Mouse (Mus musculus): ENCODE measurements around the gene Tekt5. TPM values are rescaled to one million over a fixed set of nuclear protein-coding genes. Genes with fewer than 3 reads are reported as not detected.

Tekt5 gene
- total and polyA plus RNA-seq, 2 experiments from 2014 or later = 0.45 TPM; not detected in 1

DNA sequence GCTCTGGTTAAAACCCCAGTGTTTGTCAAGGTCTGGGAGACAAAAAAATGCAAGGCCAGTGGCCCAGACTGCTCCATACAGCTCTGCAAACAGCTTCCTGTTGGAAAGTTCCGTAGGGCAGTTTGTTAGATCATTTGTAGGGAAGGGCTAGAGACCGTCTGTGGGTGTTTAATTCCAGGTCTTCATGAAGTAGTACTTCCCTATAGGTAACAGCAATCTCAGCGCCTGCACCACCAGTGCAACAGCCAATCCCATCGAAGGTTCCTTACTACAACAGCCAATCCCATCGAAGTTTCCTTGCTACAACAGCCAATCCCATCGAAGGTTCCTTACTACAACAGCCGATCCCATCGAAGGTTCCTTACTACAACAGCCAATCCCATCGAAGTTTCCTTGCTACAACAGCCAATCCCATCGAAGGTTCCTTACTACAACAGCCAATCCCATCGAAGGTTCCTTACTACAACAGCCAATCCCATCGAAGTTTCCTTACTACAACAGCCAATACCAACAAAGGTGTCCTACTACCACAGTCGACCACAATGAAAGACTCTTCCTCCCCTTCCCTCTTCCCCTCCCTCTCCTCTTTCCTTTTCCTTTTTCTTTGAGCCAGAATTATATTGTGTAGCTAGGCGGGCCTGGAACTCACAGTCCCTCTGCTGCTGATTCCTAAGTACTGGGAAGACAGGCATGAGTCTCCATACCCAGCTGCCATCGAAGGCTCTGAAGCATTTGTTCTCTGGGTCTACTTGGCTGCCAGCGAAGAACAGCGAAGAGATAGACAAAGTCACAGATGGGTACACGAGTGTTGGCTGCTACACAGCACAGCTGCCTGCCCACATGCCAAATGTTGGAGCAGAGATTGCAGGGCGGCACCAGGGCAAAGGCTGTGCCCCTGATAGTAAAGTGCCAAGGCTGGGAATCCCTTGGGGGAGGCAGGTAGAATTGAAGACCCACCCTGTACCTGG is 58.6 kb downstream of the Tekt5 start:
- H3K9ac ChIP-seq (replicated peaks; ENCODE audit: low read depth, low read length) = no peak overlapping the region
- TF ChIP-seq CTCF (IDR thresholded peaks at IDR 0.05; ENCODE audit: low read depth) (no peak), EP300 (IDR thresholded peaks at IDR 0.05; ENCODE audit: low read depth) (no peak)
- 77% methylated on average over 19 of the region's 19 CpGs for WGBS
- no peaks in the 10 kb centered on the region for H3K4me1 ChIP-seq (ENCODE audit: control insufficient read depth, insufficient read depth)
- peak overlapping the region; percentile 77 for H3K27ac ChIP-seq (ENCODE audit: low read depth)
- ATAC-seq (ENCODE audit: insufficient read depth, low read depth) (no peak), DNase-seq (ENCODE audit: low spot score) (no peak)
- no peaks in the 10 kb centered on the region for H3K9me3 ChIP-seq (replicated peaks; ENCODE audit: control insufficient read depth, low read length)
- no peaks in the 10 kb centered on the region for H3K36me3 ChIP-seq (replicated peaks; ENCODE audit: control insufficient read depth, insufficient read depth, low read length)
- H3K4me2 ChIP-seq (ENCODE audit: low read depth, low read length) = no peak overlapping the region
- no peaks in the 10 kb centered on the region for H3K27me3 ChIP-seq (ENCODE audit: control insufficient read depth, insufficient read depth, low read length)
- no peak overlapping the region for H3K4me3 ChIP-seq (ENCODE audit: low read depth, low read length)

DNA sequence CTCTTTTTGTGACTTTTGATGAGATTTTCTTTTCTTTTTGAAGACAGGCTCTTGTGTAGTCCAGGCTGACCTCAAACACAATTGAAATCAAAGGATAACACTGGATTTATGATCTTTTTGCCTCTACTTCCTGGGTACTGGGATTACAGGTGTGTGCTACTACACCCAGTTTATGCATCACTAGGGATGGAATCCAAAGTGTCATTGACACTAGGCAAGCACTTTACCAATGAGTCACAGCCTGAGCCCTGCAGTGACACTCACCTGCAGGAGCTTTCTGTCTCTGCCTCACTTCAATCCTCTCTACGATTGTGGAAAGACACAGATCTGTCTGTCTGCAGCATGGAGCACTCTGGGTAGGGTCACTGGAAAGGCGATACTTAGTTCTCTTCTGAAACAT is 59.3 kb downstream of the Tekt5 start:
- H3K27ac ChIP-seq (ENCODE audit: low read depth) = no peak overlapping the region
- no peak for TF ChIP-seq EP300 (IDR thresholded peaks at IDR 0.05; ENCODE audit: low read depth)
- 86% methylated on average over 2 of the region's 2 CpGs for WGBS

DNA sequence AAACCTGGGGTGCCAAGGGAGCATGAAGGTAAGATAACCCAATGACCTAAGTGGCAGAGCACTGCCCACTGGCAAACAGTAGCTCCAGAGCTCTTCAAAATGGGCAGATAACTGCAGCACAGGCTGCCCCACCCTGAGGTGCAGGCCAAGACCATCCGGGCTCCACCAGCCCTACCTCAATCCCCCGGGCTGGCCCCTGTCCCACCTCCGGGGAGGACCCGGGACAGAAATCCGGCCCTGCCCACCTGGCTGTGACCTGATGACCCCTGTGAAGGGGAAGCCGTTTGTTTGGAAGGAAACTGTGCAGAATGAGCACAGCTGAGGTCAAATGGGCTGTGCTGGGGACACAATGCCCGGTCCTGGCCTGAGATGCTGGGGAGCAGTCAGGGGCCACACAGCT is 62.6 kb downstream of the Tekt5 start:
- Histone ChIP-seq H3K9me3 (replicated peaks; ENCODE audit: control insufficient read depth, low read length) (no peaks in the 10 kb centered on the region), H3K4me2 (ENCODE audit: low read depth, low read length) (no peak overlapping the region), H3K27ac (ENCODE audit: low read depth) (no peak overlapping the region), H3K4me1 (ENCODE audit: control insufficient read depth, insufficient read depth) (no peaks in the 10 kb centered on the region), H3K4me3 (ENCODE audit: low read depth, low read length) (no peak overlapping the region), H3K9ac (replicated peaks; ENCODE audit: low read depth, low read length) (no peak overlapping the region), H3K36me3 (replicated peaks; ENCODE audit: control insufficient read depth, insufficient read depth, low read length) (no peaks in the 10 kb centered on the region), H3K27me3 (ENCODE audit: control insufficient read depth, insufficient read depth, low read length) (no peaks in the 10 kb centered on the region)
- no peak for ATAC-seq (ENCODE audit: insufficient read depth, low read depth)
- TF ChIP-seq CTCF (IDR thresholded peaks at IDR 0.05; ENCODE audit: low read depth) = no peak
- no peak for TF ChIP-seq EP300 (IDR thresholded peaks at IDR 0.05; ENCODE audit: low read depth)
- 59% methylated on average over 7 of the region's 7 CpGs for WGBS
- no peak for DNase-seq (ENCODE audit: low spot score)

More for the DNA sequence above, 59.3 kb downstream of the Tekt5 start:
- Histone ChIP-seq H3K4me2 (ENCODE audit: low read depth, low read length) (no peak overlapping the region), H3K27me3 (ENCODE audit: control insufficient read depth, insufficient read depth, low read length) (no peaks in the 10 kb centered on the region), H3K36me3 (replicated peaks; ENCODE audit: control insufficient read depth, insufficient read depth, low read length) (no peaks in the 10 kb centered on the region), H3K9me3 (replicated peaks; ENCODE audit: control insufficient read depth, low read length) (no peaks in the 10 kb centered on the region), H3K4me1 (ENCODE audit: control insufficient read depth, insufficient read depth) (no peaks in the 10 kb centered on the region), H3K4me3 (ENCODE audit: low read depth, low read length) (no peak overlapping the region), H3K9ac (replicated peaks; ENCODE audit: low read depth, low read length) (no peak overlapping the region)
- DNase-seq (ENCODE audit: low spot score) = no peak
- ATAC-seq (ENCODE audit: insufficient read depth, low read depth) = no peak

DNA sequence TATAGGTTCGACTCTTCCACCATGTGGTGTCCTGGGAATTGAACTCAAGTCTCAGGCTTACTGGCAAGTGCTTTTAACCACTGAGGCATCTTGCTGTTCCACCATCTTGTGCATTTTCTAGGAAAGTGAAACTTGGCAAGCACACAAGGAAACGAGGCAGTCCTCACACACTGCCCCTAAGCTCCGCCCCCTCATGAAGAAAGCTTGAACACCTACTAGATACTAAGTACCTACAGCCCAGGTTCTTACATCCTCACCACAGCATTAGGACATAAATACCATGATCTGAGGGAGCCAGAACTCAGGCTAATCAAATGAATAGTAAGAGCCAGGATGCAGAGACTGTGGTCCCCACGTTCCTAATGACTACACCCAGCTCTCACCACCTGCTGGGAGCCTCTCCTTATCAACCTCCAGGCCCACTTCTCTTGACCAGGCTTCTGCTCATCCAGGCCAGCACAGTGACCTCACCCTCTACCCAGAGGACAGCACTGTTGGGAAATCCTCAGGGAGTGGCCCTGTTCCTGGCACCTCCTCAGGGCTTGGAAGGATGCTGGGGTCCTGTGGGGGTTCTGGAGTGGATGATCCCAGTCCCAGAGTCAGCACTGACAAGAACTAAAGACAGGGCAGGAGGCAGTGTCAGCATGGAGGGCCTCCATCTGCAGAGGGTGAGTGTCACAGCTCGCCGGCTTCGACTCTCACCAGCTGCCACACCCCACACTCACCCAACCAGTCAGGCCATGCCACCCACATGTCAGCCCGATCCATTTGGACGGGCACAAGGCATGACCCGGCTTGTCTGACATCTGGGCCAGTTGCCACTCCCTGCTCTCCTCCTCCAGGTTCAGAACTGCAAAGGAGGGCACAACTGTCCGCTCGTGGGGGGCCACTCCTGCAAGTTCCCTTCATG is 64.4 kb downstream of the Tekt5 start:
- no peak overlapping the region for H3K9ac ChIP-seq (replicated peaks; ENCODE audit: low read depth, low read length)
- WGBS = 76% methylated on average over 12 of the region's 12 CpGs
- H3K4me1 ChIP-seq (ENCODE audit: control insufficient read depth, insufficient read depth) = no peaks in the 10 kb centered on the region
- ATAC-seq (ENCODE audit: insufficient read depth, low read depth) = no peak
- H3K4me2 ChIP-seq (ENCODE audit: low read depth, low read length) = no peak overlapping the region
- DNase-seq (ENCODE audit: low spot score) = no peak
- TF ChIP-seq CTCF (IDR thresholded peaks at IDR 0.05; ENCODE audit: low read depth) (no peak), EP300 (IDR thresholded peaks at IDR 0.05; ENCODE audit: low read depth) (no peak)
- H3K27me3 ChIP-seq (ENCODE audit: control insufficient read depth, insufficient read depth, low read length) = no peaks in the 10 kb centered on the region
- H3K36me3 ChIP-seq (replicated peaks; ENCODE audit: control insufficient read depth, insufficient read depth, low read length) = no peaks in the 10 kb centered on the region
- H3K9me3 ChIP-seq (replicated peaks; ENCODE audit: control insufficient read depth, low read length) = no peaks in the 10 kb centered on the region
- no peak overlapping the region for H3K4me3 ChIP-seq (ENCODE audit: low read depth, low read length)
- H3K27ac ChIP-seq (ENCODE audit: low read depth) = no peak overlapping the region

DNA sequence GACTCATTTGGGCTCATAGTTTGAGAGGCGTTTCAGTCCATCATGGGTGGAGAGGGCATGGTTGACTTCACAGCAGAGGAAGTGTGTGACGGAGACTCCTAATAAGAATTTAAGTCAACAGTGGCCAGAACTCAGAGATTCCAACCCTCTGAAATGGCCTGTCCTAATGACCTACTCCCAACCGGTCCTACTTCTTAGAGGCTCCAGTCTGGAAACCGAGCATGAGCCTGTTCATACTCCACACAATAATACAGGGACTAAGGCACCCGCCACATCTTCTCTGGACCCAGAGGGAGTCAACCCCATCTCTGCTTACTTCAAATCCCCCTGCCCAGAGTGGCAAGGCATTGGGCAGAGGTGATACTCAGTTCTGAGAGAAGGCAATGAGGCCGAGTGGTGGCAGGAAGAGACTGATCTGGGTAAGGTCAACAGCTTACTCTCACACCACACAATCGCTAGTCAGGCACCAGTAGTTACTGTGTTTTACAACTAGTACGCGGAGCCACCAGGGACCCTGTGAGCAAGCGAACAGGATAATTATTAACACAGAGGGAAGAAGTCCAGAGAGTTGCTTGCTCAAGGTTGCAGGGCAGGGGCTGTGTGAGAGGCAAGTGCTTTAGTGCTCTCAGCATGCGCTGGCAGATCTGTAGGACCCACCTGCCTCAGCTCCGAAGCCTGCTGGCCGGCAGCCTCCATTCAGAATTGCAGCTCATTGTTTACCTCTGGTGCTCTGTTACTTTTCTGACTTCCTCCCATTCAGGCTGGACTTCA is 67.5 kb downstream of the Tekt5 start:
- H3K27ac ChIP-seq (ENCODE audit: low read depth) = no peak overlapping the region
- no peaks in the 10 kb centered on the region for H3K4me1 ChIP-seq (ENCODE audit: control insufficient read depth, insufficient read depth)
- H3K9ac ChIP-seq (replicated peaks; ENCODE audit: low read depth, low read length) = no peak overlapping the region
- H3K27me3 ChIP-seq (ENCODE audit: control insufficient read depth, insufficient read depth, low read length) = no peaks in the 10 kb centered on the region
- no peak for ATAC-seq (ENCODE audit: insufficient read depth, low read depth)
- no peak for TF ChIP-seq CTCF (IDR thresholded peaks at IDR 0.05; ENCODE audit: low read depth)
- no peak for TF ChIP-seq EP300 (IDR thresholded peaks at IDR 0.05; ENCODE audit: low read depth)
- no peak overlapping the region for H3K4me2 ChIP-seq (ENCODE audit: low read depth, low read length)
- no peak for DNase-seq (ENCODE audit: low spot score)
- no peaks in the 10 kb centered on the region for H3K36me3 ChIP-seq (replicated peaks; ENCODE audit: control insufficient read depth, insufficient read depth, low read length)
- H3K9me3 ChIP-seq (replicated peaks; ENCODE audit: control insufficient read depth, low read length) = no peaks in the 10 kb centered on the region
- no peak overlapping the region for H3K4me3 ChIP-seq (ENCODE audit: low read depth, low read length)
- WGBS = 73% methylated on average over 13 of the region's 13 CpGs

All from heart, postnatal 0 days (tissue).